Mouse (Mus musculus): ENCODE measurements around the gene Sntg2. TPM values are rescaled to one million over a fixed set of nuclear protein-coding genes. Genes with fewer than 3 reads are reported as not detected.
A peak's percentile ranks its signal among the peaks of the same experiment; 100 is the strongest.

Sntg2 gene
- polyA plus RNA-seq, 1 experiment from 2014 or later, result 0.50 TPM

- H3K9me3 ChIP-seq, result no peaks in the 10 kb centered on the region
These were observed 195.6 kb downstream of the Sntg2 start for GRCm38 (mm10) chr12:30177529-30177928.

GRCm38 (mm10) chr12:30168491-30168890 lies 204.7 kb downstream of the Sntg2 start:
- no peaks in the 10 kb centered on the region for H3K36me3 ChIP-seq
- no peak for DNase-seq (ENCODE audit: low spot score)
- H3K4me1 ChIP-seq (replicated peaks), result no peaks in the 10 kb centered on the region
- H3K9me3 ChIP-seq, result no peaks in the 10 kb centered on the region
- H3K27me3 ChIP-seq (ENCODE audit: insufficient read depth, poor library complexity, severe bottlenecking), result no peaks in the 10 kb centered on the region
- H3K27ac ChIP-seq, result no peak overlapping the region
- H3K4me3 ChIP-seq, result no peak overlapping the region
- 85% methylated on average over 3 of the region's 3 CpGs for WGBS

More at GRCm38 (mm10) chr12:30177529-30177928, 195.6 kb downstream of the Sntg2 start:
- 85% methylated on average over 2 of the region's 2 CpGs for WGBS
- Histone ChIP-seq H3K4me3 (no peak overlapping the region), H3K27ac (no peak overlapping the region), H3K36me3 (no peaks in the 10 kb centered on the region), H3K27me3 (ENCODE audit: insufficient read depth, poor library complexity, severe bottlenecking) (no peaks in the 10 kb centered on the region), H3K4me1 (replicated peaks) (no peaks in the 10 kb centered on the region)
- DNase-seq (ENCODE audit: low spot score), result no peak

- Histone ChIP-seq H3K27me3 (ENCODE audit: insufficient read depth, poor library complexity, severe bottlenecking) (no peaks in the 10 kb centered on the region), H3K36me3 (no peaks in the 10 kb centered on the region), H3K27ac (no peak overlapping the region), H3K4me3 (no peak overlapping the region), H3K4me1 (replicated peaks) (no peaks in the 10 kb centered on the region), H3K9me3 (no peaks in the 10 kb centered on the region)
- no peak for DNase-seq (ENCODE audit: low spot score)
- 84% methylated on average over 5 of the region's 5 CpGs for WGBS
These were observed 208.6 kb downstream of the Sntg2 start for GRCm38 (mm10) chr12:30164538-30164937.

GRCm38 (mm10) chr12:30164005-30164404 lies 209.2 kb downstream of the Sntg2 start:
- H3K4me3 ChIP-seq, result no peak overlapping the region
- 93% methylated on average over 6 of the region's 6 CpGs for whole genome bisulfite sequencing
- no peaks in the 10 kb centered on the region for H3K36me3 ChIP-seq
- H3K27me3 ChIP-seq (ENCODE audit: insufficient read depth, poor library complexity, severe bottlenecking), result no peaks in the 10 kb centered on the region
- DNase-seq (ENCODE audit: low spot score), result no peak
- no peak overlapping the region for H3K27ac ChIP-seq
- H3K9me3 ChIP-seq, result no peaks in the 10 kb centered on the region
- no peaks in the 10 kb centered on the region for H3K4me1 ChIP-seq (replicated peaks)

GRCm38 (mm10) chr12:30161731-30162406 lies 211.3 kb downstream of the Sntg2 start:
- DNase-seq (ENCODE audit: low spot score), result no peak
- 0 out of 2 replicates have a peak, but pooled peaks cover 3% of the 10 kb centered on the region for H3K9me3 ChIP-seq
- H3K4me1 ChIP-seq (replicated peaks), result no peaks in the 10 kb centered on the region
- 87% methylated on average over 5 of the region's 5 CpGs for WGBS
- no peak overlapping the region for H3K4me3 ChIP-seq
- no peak overlapping the region for H3K27ac ChIP-seq
- no peaks in the 10 kb centered on the region for H3K27me3 ChIP-seq (ENCODE audit: insufficient read depth, poor library complexity, severe bottlenecking)
- H3K36me3 ChIP-seq, result no peaks in the 10 kb centered on the region

- Histone ChIP-seq H3K27ac (no peak overlapping the region), H3K27me3 (ENCODE audit: insufficient read depth, poor library complexity, severe bottlenecking) (no peaks in the 10 kb centered on the region), H3K4me3 (no peak overlapping the region), H3K36me3 (no peaks in the 10 kb centered on the region), H3K9me3 (0 out of 2 replicates have a peak, but pooled peaks cover 3% of the 10 kb centered on the region), H3K4me1 (replicated peaks) (no peaks in the 10 kb centered on the region)
- 86% methylated on average over 3 of the region's 3 CpGs for WGBS
- no peak for DNase-seq (ENCODE audit: low spot score)
These were observed 212.7 kb downstream of the Sntg2 start for GRCm38 (mm10) chr12:30160475-30160874.

- no peak overlapping the region for H3K4me3 ChIP-seq
- H3K27ac ChIP-seq, result no peak overlapping the region
- DNase-seq (ENCODE audit: low spot score), result no peak
- no peaks in the 10 kb centered on the region for H3K4me1 ChIP-seq (replicated peaks)
- H3K9me3 ChIP-seq, result 0 out of 2 replicates have a peak, but pooled peaks cover 3% of the 10 kb centered on the region
- WGBS, result 91% methylated on average over 8 of the region's 8 CpGs
- H3K27me3 ChIP-seq (ENCODE audit: insufficient read depth, poor library complexity, severe bottlenecking), result no peaks in the 10 kb centered on the region
- H3K36me3 ChIP-seq, result no peaks in the 10 kb centered on the region
These were observed 213.4 kb downstream of the Sntg2 start for GRCm38 (mm10) chr12:30159788-30160187.

- WGBS, result 72% methylated on average over 7 of the region's 7 CpGs
- Histone ChIP-seq H3K27me3 (ENCODE audit: insufficient read depth, poor library complexity, severe bottlenecking) (no peaks in the 10 kb centered on the region), H3K27ac (no peak overlapping the region), H3K36me3 (no peaks in the 10 kb centered on the region), H3K4me1 (replicated peaks) (no peaks in the 10 kb centered on the region), H3K9me3 (0 out of 2 replicates have a peak, but pooled peaks cover 3% of the 10 kb centered on the region), H3K4me3 (no peak overlapping the region)
- no peak for DNase-seq (ENCODE audit: low spot score)
These were observed 219.0 kb downstream of the Sntg2 start for GRCm38 (mm10) chr12:30154079-30154673.

- Histone ChIP-seq H3K4me1 (replicated peaks) (no peaks in the 10 kb centered on the region), H3K27ac (no peak overlapping the region), H3K27me3 (ENCODE audit: insufficient read depth, poor library complexity, severe bottlenecking) (no peaks in the 10 kb centered on the region), H3K4me3 (no peak overlapping the region), H3K36me3 (no peaks in the 10 kb centered on the region), H3K9me3 (no peaks in the 10 kb centered on the region)
- WGBS, result 71% methylated on average over 3 of the region's 3 CpGs
- DNase-seq (ENCODE audit: low spot score), result peak; percentile 4
These were observed 231.1 kb downstream of the Sntg2 start for GRCm38 (mm10) chr12:30142085-30142484.

GRCm38 (mm10) chr12:30132524-30132923 lies 240.7 kb downstream of the Sntg2 start, which contains the start of gene Tpo:
Gene Tpo, minus strand, starts transcription at chr12:30132624.
- Histone ChIP-seq H3K27me3 (ENCODE audit: insufficient read depth, poor library complexity, severe bottlenecking) (no peaks in the 10 kb centered on the region), H3K4me1 (replicated peaks) (no peaks in the 10 kb centered on the region), H3K4me3 (no peak within 1 kb of the TSS), H3K9me3 (no peaks in the 10 kb centered on the region), H3K27ac (no peak within 1 kb of the TSS), H3K36me3 (no peaks in the 10 kb centered on the region)
- WGBS, result 86% methylated on average over 4 of the region's 4 CpGs
- no peak for DNase-seq (ENCODE audit: low spot score)

GRCm38 (mm10) chr12:30129411-30129716 lies 243.8 kb downstream of the Sntg2 start:
- Histone ChIP-seq H3K27ac (no peak overlapping the region), H3K4me1 (replicated peaks) (no peaks in the 10 kb centered on the region), H3K27me3 (ENCODE audit: insufficient read depth, poor library complexity, severe bottlenecking) (no peaks in the 10 kb centered on the region), H3K36me3 (no peaks in the 10 kb centered on the region), H3K9me3 (no peaks in the 10 kb centered on the region), H3K4me3 (no peak overlapping the region)
- DNase-seq (ENCODE audit: low spot score), result no peak
- whole genome bisulfite sequencing, result 87% methylated on average over 6 of the region's 6 CpGs

GRCm38 (mm10) chr12:30128561-30129410 lies 244.4 kb downstream of the Sntg2 start:
- H3K36me3 ChIP-seq, result no peaks in the 10 kb centered on the region
- H3K4me3 ChIP-seq, result no peak overlapping the region
- WGBS, result 66% methylated on average over 7 of the region's 7 CpGs
- no peak overlapping the region for H3K27ac ChIP-seq
- no peaks in the 10 kb centered on the region for H3K27me3 ChIP-seq (ENCODE audit: insufficient read depth, poor library complexity, severe bottlenecking)
- H3K4me1 ChIP-seq (replicated peaks), result no peaks in the 10 kb centered on the region
- DNase-seq (ENCODE audit: low spot score), result peak; percentile 54
- no peaks in the 10 kb centered on the region for H3K9me3 ChIP-seq
